Mouse (Mus musculus) cerebellum, adult 11-12 months (tissue): ENCODE data around the gene Mboat1.

Source experiments
- DNase-seq: peaks from one replicate; pipeline ENCODE4 v3.0.0; 2022

The Mboat1 gene

DNA sequence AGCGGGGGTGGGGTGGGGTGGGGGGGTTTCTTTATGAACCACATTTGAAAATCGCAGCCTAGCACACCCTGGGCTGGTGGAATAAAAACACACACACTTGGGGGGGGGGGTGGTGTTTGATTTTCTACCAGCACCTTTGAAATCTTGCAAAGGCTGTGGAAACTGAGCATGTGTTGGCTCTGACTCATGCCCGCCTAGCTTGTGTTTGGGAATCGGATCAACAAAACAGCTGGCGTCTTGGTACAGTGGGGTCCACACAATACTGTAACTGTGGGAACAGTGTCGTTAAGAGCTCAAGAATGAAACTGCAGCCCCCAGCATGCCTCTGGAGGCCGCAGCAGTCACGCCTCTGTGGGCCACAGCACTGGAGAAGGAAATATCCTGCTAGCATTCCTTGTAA lies 50.2 kb downstream of the Mboat1 start:
- no peak for DNase-seq

DNA sequence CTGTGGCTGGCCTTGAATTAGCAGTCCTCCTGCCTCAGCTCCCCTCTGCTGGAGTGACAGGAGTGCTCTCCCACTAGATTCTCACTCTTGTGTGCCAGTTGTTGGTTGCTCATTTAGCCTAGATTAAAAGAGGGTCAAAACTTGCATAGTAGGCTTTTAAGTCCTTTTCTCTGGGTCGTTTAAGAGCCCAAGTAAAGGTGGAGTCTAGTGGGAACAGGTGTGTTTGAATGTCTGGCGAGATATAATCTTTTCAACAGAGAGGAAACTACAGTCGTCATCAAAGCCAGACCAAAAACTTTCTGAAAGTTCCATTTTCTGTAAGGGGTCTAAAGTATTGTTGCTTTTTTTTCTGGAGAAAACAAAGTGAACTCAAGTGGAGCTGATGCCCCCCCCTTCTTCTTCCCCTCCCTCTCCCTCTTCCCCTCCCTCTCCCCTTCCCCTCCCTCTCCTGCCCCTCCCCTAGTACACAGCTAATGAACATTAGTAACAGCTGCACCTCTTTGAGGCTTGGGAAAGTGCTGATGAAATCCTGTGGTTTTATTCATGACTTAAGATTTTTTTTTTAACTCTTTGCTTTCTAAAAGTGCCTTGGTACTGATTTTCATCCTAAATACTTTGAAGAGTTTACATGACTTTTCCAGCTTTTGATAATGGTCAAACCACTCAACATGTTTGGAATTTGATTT lies 55.9 kb downstream of the Mboat1 start:
- DNase-seq: no peak

DNA sequence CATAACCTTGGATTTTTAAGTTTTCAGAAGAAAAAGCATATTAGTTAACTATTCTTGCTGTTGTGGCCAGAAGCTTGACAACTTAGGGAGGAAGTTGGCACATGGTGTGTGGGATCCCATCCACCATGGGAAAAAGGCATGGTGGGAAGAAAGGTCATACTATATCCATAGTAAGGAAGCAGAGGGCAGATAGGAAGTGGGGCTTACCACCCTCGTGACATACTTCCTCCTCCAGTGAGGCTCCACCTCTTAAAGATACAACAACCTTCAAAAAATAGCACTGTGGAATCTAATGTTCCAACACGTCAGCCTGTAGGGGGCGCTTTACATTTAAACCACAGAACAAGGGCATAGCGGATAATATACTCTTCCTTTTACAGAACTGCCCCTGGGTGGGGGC lies 57.1 kb downstream of the Mboat1 start:
- DNase-seq: no peak

DNA sequence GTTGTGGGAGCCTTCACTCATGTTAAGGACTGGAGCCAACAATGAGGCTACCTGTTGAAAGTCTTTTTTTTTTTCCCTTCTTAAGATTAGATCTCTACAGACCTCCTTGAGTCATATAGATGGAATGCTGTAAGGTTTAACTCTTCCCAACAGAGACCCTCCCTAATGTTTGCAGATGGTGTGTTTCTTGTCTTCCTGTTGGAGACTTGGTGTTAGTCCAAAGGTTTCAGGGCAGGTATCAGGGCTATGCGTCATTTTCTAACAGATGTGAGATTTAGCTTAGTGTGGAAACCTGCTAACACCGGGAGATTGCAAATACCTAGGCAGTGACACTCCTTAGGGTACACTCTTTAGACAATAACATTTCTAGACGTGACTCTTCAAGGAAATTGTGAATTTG lies 58.5 kb downstream of the Mboat1 start:
- no peak for DNase-seq

DNA sequence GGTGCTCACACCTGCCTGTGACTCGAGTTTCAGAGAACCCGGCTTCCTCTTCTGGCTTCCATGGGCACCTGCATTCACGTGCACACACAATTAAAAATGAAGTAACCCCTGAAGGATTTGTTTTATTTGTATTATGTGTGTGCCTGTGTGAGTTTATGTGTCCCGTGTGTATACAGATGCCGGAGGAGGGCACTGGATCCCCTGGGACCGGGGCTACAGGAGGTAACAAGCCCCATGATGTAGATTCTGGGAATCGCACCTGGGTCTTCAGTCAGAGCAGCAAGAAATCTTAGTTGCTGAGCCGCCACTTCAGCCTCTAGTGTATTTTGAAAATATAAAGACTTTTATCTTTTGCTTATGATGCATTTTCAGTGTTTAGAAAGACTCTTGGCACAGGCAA lies 60.4 kb downstream of the Mboat1 start:
- DNase-seq: no peak

DNA sequence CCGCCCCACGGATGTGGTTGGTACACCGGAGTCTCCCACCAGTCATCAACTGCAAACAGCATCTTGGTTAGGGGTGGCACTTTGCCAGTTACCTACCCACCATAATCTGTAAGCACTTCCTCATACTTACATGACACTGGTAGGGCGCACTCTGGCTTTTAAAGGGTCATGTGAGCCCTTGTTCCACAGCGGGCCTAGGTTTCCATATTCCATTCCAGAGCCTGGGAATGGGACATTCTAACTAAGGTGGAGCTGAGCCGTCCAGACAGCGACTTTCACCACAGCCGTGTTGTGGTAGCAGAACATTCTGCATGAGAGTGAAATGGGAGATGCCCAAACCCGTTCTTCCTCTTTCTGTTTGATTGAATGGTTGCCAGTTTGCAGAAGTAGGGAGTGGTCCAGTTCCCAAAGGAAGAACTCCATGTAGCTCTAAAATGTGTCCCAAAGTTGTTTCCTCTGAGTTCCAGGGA lies 61.8 kb downstream of the Mboat1 start:
- no peak for DNase-seq

DNA sequence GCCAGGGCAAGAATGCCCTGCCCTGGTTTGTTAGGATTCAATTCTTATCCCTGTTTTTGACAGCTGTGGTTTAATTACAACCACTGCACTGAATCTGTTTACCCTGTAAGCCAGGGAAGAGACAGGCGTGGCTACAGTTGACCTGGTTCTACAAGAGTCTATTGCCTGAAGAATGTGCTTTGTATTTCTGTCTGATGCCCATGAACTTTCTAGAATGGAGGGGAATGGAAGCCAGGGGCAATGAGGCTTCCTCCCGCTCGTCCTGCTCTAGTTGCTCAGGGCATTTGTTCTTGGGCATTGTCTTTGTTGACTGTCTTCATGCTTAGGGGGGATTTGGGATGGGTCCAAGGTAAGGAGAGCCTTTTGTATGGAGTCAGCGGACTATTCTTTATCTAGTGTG lies 63.5 kb downstream of the Mboat1 start:
- DNase-seq: no peak

DNA sequence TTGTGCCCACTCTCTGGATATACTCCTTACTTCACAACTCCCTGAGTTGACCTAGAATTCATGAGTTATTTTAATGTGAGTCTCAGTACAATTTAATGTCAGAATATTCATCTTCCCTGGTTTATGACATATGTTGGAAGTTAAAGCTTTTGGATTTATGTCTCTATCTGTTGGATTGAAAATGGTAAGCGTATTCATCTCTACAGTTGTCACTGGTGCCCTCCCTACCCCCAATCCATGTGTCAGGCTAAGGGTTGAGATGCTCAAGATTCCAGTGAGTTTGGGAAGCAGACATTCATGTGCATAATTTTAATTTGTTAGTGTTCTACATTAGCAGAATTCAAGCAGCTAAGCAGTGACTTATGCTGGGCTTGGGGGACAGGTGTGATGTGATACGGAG lies 64.4 kb downstream of the Mboat1 start:
- DNase-seq: no peak

DNA sequence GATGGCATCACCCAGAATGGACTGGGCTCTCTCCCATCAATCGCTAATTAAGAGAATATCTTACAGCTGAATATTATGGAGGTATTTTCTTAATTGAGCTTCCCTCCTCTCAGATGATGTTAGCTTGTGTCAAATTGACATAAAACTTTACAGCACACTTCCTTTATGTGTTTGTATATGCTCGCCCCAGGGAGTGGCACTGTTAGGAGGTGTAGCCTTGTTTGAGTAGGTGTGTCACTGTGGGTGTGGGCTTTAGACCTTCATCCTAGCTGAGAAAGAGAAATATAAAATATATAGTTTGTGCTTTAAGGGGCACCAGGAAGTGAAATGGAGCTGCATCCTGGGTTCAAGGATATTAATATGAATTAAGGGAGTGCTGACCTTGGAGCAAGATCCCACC lies 66.7 kb downstream of the Mboat1 start:
- DNase-seq: no peak

DNA sequence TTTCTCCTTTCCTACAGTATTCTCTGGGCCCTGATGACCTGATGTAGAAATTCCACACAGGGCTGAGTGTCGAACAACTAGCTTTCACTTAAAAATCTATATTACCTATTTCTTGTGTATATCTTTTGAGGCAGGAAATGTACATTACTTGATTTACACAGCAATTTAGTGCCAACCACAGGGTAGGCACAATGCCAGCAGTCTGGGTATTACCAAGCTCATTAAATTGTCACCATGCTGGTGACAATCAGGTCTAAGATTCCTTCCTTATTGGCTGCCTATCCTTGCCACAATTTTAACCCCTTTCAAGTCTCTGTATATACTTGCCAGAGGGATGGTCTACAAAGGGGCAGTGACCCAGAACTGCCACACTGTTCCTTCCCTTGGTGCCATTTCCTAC lies 71.9 kb downstream of the Mboat1 start:
- DNase-seq: no peak

DNA sequence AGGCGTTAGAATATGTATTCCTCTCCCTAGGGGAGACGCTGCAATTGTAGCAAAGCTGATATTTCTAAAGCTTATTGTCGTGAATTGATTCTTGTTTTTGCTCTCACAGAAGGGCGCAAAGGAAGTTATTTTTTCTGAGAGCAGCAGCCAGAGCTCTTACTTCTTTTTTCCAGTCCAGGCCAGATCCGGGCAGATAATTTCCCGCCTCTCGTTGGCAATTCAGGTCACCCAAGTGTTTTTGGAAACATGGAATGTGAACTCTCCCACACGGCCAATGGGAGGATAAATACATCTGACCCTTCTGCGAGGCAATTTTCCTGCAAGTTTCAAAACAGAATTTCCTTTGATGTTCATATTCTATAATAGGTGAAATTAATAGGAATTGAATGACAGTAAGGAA lies 77.0 kb downstream of the Mboat1 start:
- DNase-seq: no peak

DNA sequence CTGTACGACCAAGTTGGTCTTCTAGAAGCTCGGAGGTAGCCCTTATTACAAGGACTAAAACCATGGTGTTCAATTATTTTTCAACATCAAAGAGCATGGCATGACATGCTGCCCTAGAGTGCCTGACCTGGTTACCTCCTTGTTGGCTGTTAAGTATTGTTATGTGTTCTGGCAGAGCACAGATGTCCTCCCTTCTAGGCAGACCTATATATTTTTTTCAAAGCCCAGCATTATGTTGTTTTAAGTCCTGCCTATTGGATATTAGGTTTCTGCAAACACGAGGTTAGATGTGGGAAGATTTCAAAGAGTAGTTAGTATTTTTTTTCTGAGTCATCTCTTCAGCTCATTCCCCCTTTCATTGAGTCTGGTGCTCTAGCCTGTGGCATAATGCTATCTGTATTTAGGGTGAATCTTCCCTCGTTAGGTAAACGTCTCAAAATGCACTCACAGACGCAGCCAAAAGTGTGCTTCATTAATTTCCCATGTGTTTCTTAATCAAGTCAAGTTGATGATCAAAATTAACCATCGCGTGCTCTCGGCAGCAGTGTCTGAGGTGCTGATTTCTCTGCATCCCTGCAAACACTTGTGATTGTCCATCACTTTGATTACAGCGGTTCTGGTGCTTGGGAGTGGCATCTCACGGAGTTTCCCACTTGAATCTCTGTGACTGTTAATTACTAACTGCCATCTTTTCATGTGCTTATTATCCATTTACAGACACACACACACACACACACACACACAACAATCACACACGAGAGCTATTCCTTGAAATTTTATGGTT lies 81.5 kb downstream of the Mboat1 start:
- no peak for DNase-seq

DNA sequence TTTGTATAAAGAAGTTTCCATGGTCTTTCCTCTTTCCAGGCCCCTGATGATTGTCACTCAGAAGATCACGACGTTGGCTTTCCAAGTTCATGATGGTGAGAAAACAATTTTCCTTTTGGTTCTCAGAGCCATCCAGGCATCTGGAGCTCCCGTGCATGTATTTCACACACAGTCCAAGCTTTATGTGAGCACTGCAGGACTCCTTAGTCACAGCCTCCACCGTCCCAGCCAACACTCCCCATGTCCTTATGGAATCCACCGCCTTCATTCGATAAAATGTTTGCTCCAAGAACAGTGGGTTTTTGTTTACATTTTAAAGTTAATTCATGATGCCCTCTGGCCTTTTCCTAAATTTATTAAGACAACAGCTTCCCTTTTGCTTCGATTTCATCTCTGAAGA lies 83.3 kb downstream of the Mboat1 start:
- DNase-seq: no peak

DNA sequence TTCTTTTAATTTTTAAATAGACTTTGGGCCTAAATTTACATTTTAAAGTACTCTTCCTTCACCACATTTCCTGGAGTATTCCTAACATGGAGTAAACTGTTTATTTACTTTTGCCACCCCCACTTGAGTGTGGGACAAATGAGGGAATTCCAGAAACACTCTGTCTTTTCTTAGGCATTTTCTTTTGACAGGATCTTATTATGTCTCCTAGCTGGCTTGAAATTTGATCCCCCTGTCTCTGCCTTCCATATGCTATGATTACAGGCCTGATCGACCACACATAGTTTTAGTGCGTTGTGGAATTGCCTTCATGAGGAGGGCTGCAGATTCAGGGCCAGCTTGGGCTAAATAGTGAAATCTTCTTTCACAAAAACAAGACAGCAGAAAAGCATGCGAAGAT lies 85.0 kb downstream of the Mboat1 start:
- no peak for DNase-seq

DNA sequence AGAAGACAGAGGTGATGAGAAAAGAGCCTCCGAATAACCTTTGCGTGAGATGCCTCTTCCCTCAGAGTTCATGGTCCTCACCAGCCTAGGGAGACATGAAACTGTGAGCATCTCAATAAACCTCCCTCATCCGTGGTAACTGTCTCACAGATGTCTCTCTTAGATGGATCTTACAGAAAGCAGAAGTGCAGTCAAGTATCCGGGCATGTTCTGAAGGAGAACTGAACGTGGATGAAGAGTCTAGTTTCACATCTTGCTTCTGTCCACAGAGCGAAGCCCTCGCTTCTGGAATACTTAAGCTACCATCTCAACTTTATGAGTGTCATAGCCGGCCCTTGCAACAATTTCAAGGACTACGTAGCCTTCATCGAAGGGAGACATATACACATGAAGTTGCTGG lies 87.8 kb downstream of the Mboat1 start:
- DNase-seq: no peak

DNA sequence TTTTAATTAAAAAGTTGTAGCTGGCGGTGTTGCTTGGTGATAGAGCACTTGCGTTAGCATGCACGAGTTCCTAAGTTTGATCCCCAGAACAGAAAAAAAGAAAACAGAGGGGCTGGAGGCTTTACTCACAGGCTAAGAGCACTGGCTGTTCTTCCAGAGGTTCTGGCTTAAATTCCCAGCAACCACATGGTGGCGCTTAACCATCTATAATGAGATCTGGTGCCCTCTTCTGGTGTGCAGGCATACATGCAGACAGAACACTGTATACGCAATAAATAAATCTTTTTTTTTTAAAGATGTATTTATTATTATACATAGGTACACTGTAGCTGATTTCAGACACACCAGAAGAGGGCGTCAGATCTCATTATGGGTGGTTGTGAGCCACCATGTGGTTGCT lies 88.4 kb downstream of the Mboat1 start:
- DNase-seq: no peak

DNA sequence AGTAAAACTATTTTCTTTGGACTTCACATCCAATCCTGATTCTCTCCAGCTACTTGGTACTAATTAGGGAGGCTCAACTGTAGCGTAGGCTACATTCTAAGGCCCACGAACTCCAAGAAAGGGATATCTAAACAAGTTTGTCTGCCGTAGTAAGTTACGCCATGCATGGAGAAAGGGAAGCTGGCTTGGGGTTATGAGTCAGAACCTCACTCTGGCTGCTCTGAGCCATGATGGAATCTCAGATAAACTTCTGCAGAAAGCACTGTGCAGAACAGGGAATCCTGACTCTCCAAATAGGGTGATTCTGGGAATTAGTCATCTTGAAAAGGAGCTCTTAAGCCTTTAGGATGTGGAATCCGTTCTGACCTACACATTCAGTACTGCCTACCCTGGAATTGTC lies 92.5 kb downstream of the Mboat1 start:
- no peak for DNase-seq

DNA sequence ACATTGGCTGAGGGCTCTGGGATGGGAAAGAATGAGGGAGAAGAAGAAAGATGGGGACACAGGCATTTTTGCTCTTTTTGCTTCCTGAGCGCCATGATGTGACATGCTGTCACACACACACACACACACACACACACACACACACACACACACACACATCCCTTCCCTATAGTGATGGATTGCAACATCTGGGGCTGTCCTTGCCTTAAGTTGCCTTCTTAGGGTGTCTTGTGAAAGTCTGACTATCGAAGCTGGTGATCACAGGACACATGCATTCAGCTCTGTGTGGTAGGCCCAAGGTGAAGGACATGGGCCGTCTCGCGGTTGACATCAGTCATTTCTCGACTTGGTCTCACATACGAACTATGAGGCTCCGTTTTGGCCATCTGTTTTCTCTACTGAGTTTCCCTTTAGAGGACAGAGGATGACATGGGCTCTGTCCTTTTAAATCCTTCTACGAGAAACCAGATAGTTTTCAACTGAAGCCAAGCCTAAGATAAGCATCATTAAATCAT lies 93.4 kb downstream of the Mboat1 start:
- DNase-seq: no peak

DNA sequence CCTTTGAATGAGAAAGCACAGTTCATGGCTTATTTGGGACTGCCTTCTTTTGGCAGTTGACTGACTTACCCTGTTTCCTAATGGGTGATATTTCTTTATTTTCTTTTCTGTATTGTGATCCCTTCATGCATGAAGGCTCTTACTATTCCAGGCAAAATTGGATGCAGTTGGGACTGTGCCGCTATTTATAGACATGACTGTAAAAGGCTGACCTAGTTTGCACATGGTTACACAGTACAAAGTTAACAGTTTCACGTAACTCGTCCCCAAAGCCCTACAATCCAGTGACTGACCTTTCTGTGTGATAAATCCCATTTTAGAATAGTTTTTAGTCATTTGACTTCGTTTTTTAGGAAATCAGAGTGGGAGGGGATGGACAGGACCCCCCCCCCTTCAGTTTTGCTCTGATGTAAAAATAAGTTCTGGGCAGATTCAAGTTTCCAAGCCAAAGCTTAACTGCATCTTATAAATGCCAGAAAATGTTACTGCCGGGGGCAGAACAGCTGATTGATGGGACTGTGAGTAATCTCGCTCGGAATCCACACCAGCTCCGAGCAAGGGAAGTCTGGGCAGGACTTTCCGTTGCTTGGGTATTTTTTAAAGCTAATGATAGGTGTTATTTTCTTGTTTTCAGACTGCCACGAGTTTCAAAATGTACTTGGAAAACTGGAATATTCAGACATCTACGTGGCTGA lies 98.9 kb downstream of the Mboat1 start:
- no peak for DNase-seq

DNA sequence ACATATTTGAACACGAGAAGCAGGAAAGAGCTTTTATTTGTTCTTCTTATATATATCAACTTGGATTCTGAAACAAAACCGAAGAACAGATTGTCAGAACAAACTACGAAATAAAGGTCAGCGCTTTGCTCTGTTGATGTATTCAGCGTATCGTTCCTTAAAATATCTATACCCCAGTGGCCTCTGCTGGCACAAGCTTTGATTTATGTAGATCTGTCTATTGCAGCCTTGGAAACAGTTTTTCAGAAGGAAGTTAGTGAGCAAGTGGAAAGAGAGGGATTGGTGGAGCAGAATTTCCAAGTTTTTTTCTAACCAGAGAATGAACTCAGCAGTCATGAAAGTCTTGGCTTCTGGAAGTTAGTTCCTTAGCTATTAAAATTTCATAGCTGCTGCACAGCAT lies 103.1 kb downstream of the Mboat1 start:
- no peak for DNase-seq

DNA sequence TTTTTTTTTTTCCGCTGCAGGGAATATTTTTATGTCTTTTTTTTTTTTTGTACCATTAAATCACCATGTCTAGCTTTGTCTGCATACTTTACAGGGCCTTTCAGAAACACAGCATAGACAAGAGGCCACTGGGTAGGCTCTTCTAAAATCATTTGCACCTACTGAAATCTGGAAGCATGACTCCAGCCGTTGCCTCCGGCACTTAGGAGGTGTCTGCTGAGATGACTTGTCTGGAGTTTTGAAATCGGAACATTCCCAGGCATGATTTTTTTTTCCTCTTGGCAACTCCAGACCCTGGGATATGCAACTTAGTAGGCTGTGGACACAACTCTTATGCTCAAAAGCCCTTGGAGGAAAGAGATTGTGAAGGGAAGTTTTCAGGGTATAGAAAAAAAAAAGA lies 109.3 kb downstream of the Mboat1 start:
- no peak for DNase-seq

DNA sequence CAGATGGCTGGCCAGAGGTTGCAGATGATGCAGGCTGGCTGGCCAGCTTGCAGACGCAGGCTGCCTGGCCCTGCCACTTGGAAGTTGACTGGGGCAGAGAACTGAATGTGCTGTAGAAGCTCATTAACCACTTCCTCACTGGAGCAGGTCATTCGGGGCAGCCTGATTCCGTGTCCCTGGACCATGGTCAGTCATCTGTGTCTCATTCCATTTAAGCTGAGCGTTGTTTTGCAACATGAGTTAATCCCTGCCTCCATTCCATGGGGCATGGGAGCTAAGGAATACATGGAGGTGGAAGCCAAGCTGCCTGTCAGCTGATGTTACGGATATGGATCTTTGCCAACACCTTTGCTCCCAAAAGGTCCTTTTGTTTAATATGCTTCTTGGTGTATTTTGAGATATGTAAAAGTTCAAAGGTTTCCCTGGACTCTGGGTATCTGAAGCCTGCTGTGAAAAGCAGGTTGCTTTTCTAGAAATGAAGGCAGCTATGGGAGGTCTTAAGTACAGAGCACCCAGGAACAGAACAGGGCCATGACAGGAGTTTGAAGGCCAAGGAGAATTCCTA lies 114.1 kb downstream of the Mboat1 start:
- DNase-seq: no peak

DNA sequence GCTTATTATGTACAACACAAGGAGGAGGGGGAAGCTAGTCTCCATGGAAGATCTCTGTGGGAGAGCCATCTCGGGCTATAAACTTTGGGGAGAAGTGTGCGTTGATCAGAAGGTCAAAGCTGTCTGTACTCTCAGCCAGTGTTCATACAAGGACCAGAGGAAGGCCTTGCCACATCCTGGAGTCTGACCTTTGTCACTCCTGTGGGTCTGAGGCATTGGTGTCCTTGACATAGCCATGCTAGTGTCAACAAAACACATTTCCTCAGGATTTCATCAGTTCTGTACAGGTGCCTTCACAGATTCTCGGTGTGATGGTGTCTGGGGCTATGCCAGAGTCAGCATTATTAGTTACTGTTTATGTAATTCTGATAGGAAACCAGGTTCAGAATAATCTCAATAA lies 115.1 kb downstream of the Mboat1 start:
- DNase-seq: no peak

DNA sequence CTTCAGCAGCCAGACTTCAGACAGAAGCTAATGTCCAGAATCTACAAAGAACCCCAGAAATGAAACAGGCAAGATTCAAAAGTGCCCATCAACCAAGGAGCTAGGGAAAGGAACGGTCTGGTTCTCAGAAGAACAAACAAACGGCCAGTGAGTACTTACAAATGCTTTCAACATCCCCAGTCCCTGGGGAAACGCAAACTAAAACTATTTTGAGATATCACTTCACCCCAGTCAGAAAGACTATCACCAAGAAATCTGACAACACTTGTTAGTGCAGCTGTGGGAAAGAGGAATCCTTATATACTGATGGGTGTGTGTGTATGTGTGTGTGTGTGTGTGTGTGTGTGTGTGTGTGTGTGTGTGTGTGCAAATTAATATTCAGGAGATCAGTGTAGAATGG lies 116.4 kb downstream of the Mboat1 start:
- DNase-seq: no peak
